Mouse (Mus musculus) cerebellum, adult (tissue): Measurements from ENCODE around the gene Rragb.
A peak's percentile ranks its signal among the peaks of the same experiment; 100 is the strongest.
"Not testable (repeated sequence)": the region's sequence is repeated elsewhere in the genome, so short reads cannot be mapped to it uniquely, and the experiment has no call there.

Source experiments
- ATAC-seq: cut with Nextera tagmentation; 2 replicates; pipeline ENCODE4 v1.9.2; 2017; ENCODE audit warnings: mild to moderate bottlenecking, moderate library complexity, mixed read lengths; ENCODE audit not compliant: insufficient number of reproducible peaks, low FRiP score, low TSS enrichment

The Rragb gene

GRCm38 (mm10) chrX:153139734-153140515, at the start of gene Rragb:
TSS of gene Rragb (plus strand) at chrX:153139981.
- peak; percentile 99 for ATAC-seq

GRCm38 (mm10) chrX:153118486-153118885, 21.3 kb upstream of the Rragb start, which contains the start of gene Foxr2:
TSS of gene Foxr2 (plus strand) at chrX:153118786.
- no peak for ATAC-seq

GRCm38 (mm10) chrX:153119013-153119412, 20.8 kb upstream of the Rragb start:
- no peak for ATAC-seq

GRCm38 (mm10) chrX:153142656-153143055, 2.9 kb downstream of the Rragb start:
- no peak for ATAC-seq

- no peak for ATAC-seq
Measured at GRCm38 (mm10) chrX:153151766-153152165, 12.0 kb downstream of the Rragb start.

GRCm38 (mm10) chrX:153155322-153155721, 15.5 kb downstream of the Rragb start:
- no peak for ATAC-seq

- ATAC-seq = no peak
Measured at GRCm38 (mm10) chrX:153174786-153175185, 35.0 kb downstream of the Rragb start.

GRCm38 (mm10) chrX:153182221-153182620, 42.4 kb downstream of the Rragb start:
- ATAC-seq = no peak

- ATAC-seq = not testable (repeated sequence)
Measured at GRCm38 (mm10) chrX:153199185-153199584, 59.4 kb downstream of the Rragb start.

GRCm38 (mm10) chrX:153211101-153211500, 71.3 kb downstream of the Rragb start:
- no peak for ATAC-seq
